ENCODE assay signal across 8 mouse cellular contexts in genomic region chr1:34432411-34432775, GRCm38 (mm10). TPM values are rescaled to one million over a fixed set of nuclear protein-coding genes. Genes with fewer than 3 reads are reported as not detected.
DNase-seq lines count a peak whose midpoint lies in the region; ATAC-seq lines count a peak whose summit lies in the region.

No protein-coding gene starts in this region.

- H3K36me3 ChIP-seq in embryonic facial prominence, embryonic 11.5 days (replicated peaks; ENCODE audit: control insufficient read depth, insufficient read depth, low read depth, low read length) = no peaks in the 10 kb centered on the region; the same call in 1 of the 2 replicates
- H3K36me3 ChIP-seq in hindbrain, embryonic 10.5 days = peaks cover 40% of the 10 kb centered on the region
- peaks cover 23% of the 10 kb centered on the region; the same call in 1 of the 2 replicates for H3K36me3 ChIP-seq in liver, embryonic 15.5 days (replicated peaks)
- H3K36me3 ChIP-seq in stomach, embryonic 14.5 days (ENCODE audit: control insufficient read depth, insufficient read depth, low read length) = no peaks in the 10 kb centered on the region; the same call in 1 of the 2 replicates

- H3K27ac ChIP-seq in embryonic facial prominence, embryonic 11.5 days (replicated peaks; ENCODE audit: low read depth, low read length) = no peak overlapping the region
- H3K27ac ChIP-seq in hindbrain, embryonic 10.5 days = peak overlapping the region; percentile 91
- no peak overlapping the region for H3K27ac ChIP-seq in liver, embryonic 15.5 days (replicated peaks)
- H3K27ac ChIP-seq in stomach, embryonic 14.5 days (ENCODE audit: low read length) = no peak overlapping the region; the same call in 1 of the 2 replicates

- peak; percentile 62 for DNase-seq in right cerebral cortex, postnatal 4 days
- DNase-seq in right cerebral cortex, postnatal 25 days = no peak
- peak; percentile 38 for DNase-seq in embryonic facial prominence, embryonic 11.5 days (ENCODE audit: low spot score)
- no peak for DNase-seq in hindbrain, embryonic 10.5 days (ENCODE audit: low spot score)
- DNase-seq in embryo, embryonic 9.5 days (ENCODE audit: extremely low spot score) = no peak
- no peak for DNase-seq in retina, embryonic 14.5 days (ENCODE audit: low spot score)

- no peaks in the 10 kb centered on the region for H3K4me1 ChIP-seq in embryonic facial prominence, embryonic 11.5 days (ENCODE audit: control insufficient read depth, insufficient read depth, low read length)
- peaks cover 25% of the 10 kb centered on the region; the same call in 1 of the 2 replicates for H3K4me1 ChIP-seq in hindbrain, embryonic 10.5 days (replicated peaks)
- H3K4me1 ChIP-seq in liver, embryonic 15.5 days (replicated peaks) = peaks cover 27% of the 10 kb centered on the region
- peaks cover 7% of the 10 kb centered on the region; the same call in 1 of the 2 replicates for H3K4me1 ChIP-seq in stomach, embryonic 14.5 days (ENCODE audit: control insufficient read depth, insufficient read depth, low read length)

- H3K4me3 ChIP-seq in embryonic facial prominence, embryonic 11.5 days (ENCODE audit: low read depth, low read length) = peak overlapping the region; percentile 38
- H3K4me3 ChIP-seq in hindbrain, embryonic 10.5 days = peak overlapping the region; percentile 60
- H3K4me3 ChIP-seq in liver, embryonic 15.5 days (replicated peaks) = peak overlapping the region; percentile 73
- H3K4me3 ChIP-seq in stomach, embryonic 14.5 days (ENCODE audit: low read depth, low read length) = peak overlapping the region; percentile 41

- peaks cover 10% of the 10 kb centered on the region for H3K9me3 ChIP-seq in embryonic facial prominence, embryonic 11.5 days (replicated peaks; ENCODE audit: control insufficient read depth, low read length)
- H3K9me3 ChIP-seq in hindbrain, embryonic 10.5 days = peaks cover 45% of the 10 kb centered on the region
- no peaks in the 10 kb centered on the region for H3K9me3 ChIP-seq in liver, embryonic 15.5 days (replicated peaks)
- peaks cover 26% of the 10 kb centered on the region for H3K9me3 ChIP-seq in stomach, embryonic 14.5 days (ENCODE audit: control insufficient read depth, low read depth, low read length)

- H3K4me2 ChIP-seq in embryonic facial prominence, embryonic 11.5 days (ENCODE audit: low read depth, low read length) = peak overlapping the region; percentile 73
- H3K4me2 ChIP-seq in liver, embryonic 15.5 days = peak overlapping the region; percentile 81
- H3K4me2 ChIP-seq in stomach, embryonic 14.5 days (replicated peaks; ENCODE audit: low read depth, low read length) = peak overlapping the region; percentile 70

- ATAC-seq in embryonic facial prominence, embryonic 11.5 days (replicated peaks; ENCODE audit: insufficient number of reproducible peaks, low FRiP score, low TSS enrichment, low read depth) = no peak
- no peak for ATAC-seq in liver, embryonic 15.5 days (ENCODE audit: insufficient read depth)
- no peak for ATAC-seq in stomach, embryonic 14.5 days (ENCODE audit: insufficient number of reproducible peaks, insufficient read depth, low FRiP score, low read depth)

- 38% methylated on average over 13 of the region's 13 CpGs for WGBS in embryonic facial prominence, embryonic 11.5 days
- WGBS in hindbrain, embryonic 10.5 days = 35% methylated on average over 13 of the region's 13 CpGs
- 58% methylated on average over 13 of the region's 13 CpGs for WGBS in liver, embryonic 15.5 days (ENCODE audit: insufficient replicate concordance)
- 56% methylated on average over 13 of the region's 13 CpGs for WGBS in stomach, embryonic 14.5 days

- H3K27me3 ChIP-seq in embryonic facial prominence, embryonic 11.5 days (ENCODE audit: control insufficient read depth, insufficient read depth, low read length) = no peaks in the 10 kb centered on the region
- no peaks in the 10 kb centered on the region for H3K27me3 ChIP-seq in hindbrain, embryonic 10.5 days (ENCODE audit: insufficient read depth, poor library complexity, severe bottlenecking)
- no peaks in the 10 kb centered on the region for H3K27me3 ChIP-seq in liver, embryonic 15.5 days
- no peaks in the 10 kb centered on the region for H3K27me3 ChIP-seq in stomach, embryonic 14.5 days (ENCODE audit: control insufficient read depth, insufficient read depth, low read length)

- H3K9ac ChIP-seq in embryonic facial prominence, embryonic 11.5 days (replicated peaks; ENCODE audit: low read length) = peak overlapping the region; percentile 66
- no peak overlapping the region for H3K9ac ChIP-seq in liver, embryonic 15.5 days
- no peak overlapping the region for H3K9ac ChIP-seq in stomach, embryonic 14.5 days (replicated peaks; ENCODE audit: low read depth, low read length)

RNA-seq across cellular contexts. Expression of gene Ccdc115, which starts 7.1 kb away (rescaled TPM):
- 51.9 and 55.4 TPM in 2 replicates for polyA plus RNA-seq in embryonic facial prominence, embryonic 11.5 days (2014; fragmentation: Nextera tagmentation; extraction: Ambion mirVana)
- 72.9 and 79.3 TPM in 2 replicates for polyA plus RNA-seq in hindbrain, embryonic 10.5 days (2016; fragmentation: Nextera tagmentation; extraction: Ambion mirVana)
- 22.2 and 25.0 TPM in 2 replicates for polyA plus RNA-seq in liver, embryonic 15.5 days (2015; fragmentation: Nextera tagmentation; extraction: Ambion mirVana)
- polyA plus RNA-seq in stomach, embryonic 14.5 days (2014; fragmentation: Nextera tagmentation; extraction: Ambion mirVana) = 50.4 TPM in 2 replicates

RNA-seq across cellular contexts. Expression of gene Imp4, which starts 7.3 kb away (rescaled TPM):
- polyA plus RNA-seq in embryonic facial prominence, embryonic 11.5 days (2014; fragmentation: Nextera tagmentation; extraction: Ambion mirVana) = 93.4 and 104 TPM in 2 replicates
- 107 and 123 TPM in 2 replicates for polyA plus RNA-seq in hindbrain, embryonic 10.5 days (2016; fragmentation: Nextera tagmentation; extraction: Ambion mirVana)
- polyA plus RNA-seq in liver, embryonic 15.5 days (2015; fragmentation: Nextera tagmentation; extraction: Ambion mirVana) = 52.0 and 53.2 TPM in 2 replicates
- 74.8 and 83.4 TPM in 2 replicates for polyA plus RNA-seq in stomach, embryonic 14.5 days (2014; fragmentation: Nextera tagmentation; extraction: Ambion mirVana)

RNA-seq across cellular contexts. Expression of gene Ptpn18, which starts 27.2 kb away (rescaled TPM):
- 4.2 and 8.6 TPM in 2 replicates for polyA plus RNA-seq in embryonic facial prominence, embryonic 11.5 days (2014; fragmentation: Nextera tagmentation; extraction: Ambion mirVana)
- 8.0 and 10.9 TPM in 2 replicates for polyA plus RNA-seq in hindbrain, embryonic 10.5 days (2016; fragmentation: Nextera tagmentation; extraction: Ambion mirVana)
- 17.8 and 18.2 TPM in 2 replicates for polyA plus RNA-seq in liver, embryonic 15.5 days (2015; fragmentation: Nextera tagmentation; extraction: Ambion mirVana)
- 18.7 and 19.2 TPM in 2 replicates for polyA plus RNA-seq in stomach, embryonic 14.5 days (2014; fragmentation: Nextera tagmentation; extraction: Ambion mirVana)

Comparison
In these comparisons a context has a peak if more than half of its experiments do, and no peak if none do; other contexts are left out.
1. DNase-seq: peak in right cerebral cortex, postnatal 4 days (single experiment) and embryonic facial prominence, embryonic 11.5 days (single experiment); none in right cerebral cortex, postnatal 25 days (single experiment), hindbrain, embryonic 10.5 days (single experiment), embryo, embryonic 9.5 days (single experiment) and retina, embryonic 14.5 days (single experiment).
2. Peak in every context shown above with its lines, with median percentiles within 50 percentile points of each other: H3K4me2 ChIP-seq and H3K4me3 ChIP-seq.